Mouse (Mus musculus): Measurements from ENCODE around the gene Olfr761. TPM values are rescaled to one million over a fixed set of nuclear protein-coding genes. Genes with fewer than 3 reads are reported as not detected.
"Not testable (repeated sequence)": the region's sequence is repeated elsewhere in the genome, so short reads cannot be mapped to it uniquely, and the experiment has no call there.

Gene Olfr761
- total RNA-seq (2017) = not detected in 3 replicates

DNA sequence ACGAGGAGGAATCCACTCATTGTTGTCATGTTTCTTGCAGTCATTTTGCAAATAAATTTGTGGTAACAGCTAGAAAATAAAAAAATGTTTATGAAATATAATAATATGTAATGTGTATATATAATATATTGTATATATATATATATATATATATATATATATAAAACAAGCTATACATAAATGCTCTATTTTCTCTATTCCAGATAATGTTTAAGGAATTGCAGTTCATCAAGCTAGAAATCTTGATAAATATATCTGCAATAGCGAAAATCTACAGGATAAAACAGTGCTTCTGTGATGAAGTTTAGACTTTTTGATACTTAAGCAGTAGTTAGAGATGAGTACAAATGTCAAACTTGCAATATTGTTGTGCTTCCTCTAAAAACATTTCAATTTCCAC is at the start of gene Olfr761:
Olfr761 (minus strand) TSS at position 101 of the 400 bp plus-strand sequence.
- ATAC-seq (replicated peaks; ENCODE audit: insufficient number of reproducible peaks, low FRiP score, low TSS enrichment, poor library complexity, severe bottlenecking) = no peak

DNA sequence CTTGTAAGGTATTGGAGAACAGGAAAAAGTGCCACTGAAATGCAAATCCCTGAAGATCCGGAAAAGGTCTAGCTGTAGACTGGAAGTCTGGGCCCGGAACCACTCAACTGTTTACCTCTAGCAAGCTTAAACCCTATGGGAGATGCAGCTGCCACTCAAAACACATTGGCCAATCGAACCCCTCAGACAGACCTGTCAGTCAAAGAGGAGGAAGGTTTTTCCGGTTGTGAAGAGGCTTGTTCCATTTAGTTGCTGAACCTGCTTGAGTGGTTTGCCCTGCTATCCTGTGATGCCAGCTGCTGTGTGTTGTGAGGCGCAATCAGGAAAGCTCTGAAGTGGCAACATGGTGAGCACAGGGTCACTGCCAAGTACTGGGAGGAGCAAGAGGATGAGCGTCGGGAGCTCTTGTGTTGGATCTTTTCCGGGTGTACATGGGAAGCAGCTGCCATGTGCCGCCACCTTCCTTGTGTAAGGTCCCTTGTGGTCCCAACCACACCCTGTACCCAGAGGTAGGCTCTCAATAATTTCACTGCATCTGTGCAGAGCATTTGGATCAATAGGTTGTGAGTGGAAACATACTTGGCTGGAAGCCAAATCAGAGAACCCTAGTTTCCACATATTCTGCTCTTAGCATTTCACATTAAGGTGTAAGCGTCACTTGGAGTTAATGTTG is 42.9 kb upstream of the Olfr761 start:
- no peak for ATAC-seq (replicated peaks; ENCODE audit: insufficient number of reproducible peaks, low FRiP score, low TSS enrichment, poor library complexity, severe bottlenecking)

DNA sequence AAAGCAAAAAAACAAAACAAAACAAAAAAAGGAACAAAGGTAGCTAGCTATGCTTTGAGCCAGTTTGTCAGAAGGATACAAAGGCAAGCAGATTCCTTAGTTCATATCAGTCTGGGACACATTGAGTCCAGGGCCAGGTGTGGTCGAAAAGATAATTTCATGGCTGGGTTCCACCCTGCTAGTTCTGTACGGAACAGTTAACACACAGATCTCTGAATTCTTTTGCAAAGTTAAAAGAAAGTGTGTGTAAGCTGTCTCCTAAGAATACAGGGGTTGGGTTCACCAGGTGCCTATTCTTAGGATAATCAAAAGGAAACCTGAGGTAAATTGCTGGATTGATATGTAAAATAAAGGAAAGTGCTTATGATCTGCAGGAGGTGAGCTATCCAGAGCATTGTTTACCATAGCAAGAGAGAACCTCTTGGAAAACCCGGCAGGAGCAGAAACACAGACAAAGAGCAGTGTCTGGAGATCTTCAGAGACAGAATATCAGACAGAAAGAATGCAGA is 37.6 kb upstream of the Olfr761 start:
- ATAC-seq (replicated peaks; ENCODE audit: insufficient number of reproducible peaks, low FRiP score, low TSS enrichment, poor library complexity, severe bottlenecking) = no peak

DNA sequence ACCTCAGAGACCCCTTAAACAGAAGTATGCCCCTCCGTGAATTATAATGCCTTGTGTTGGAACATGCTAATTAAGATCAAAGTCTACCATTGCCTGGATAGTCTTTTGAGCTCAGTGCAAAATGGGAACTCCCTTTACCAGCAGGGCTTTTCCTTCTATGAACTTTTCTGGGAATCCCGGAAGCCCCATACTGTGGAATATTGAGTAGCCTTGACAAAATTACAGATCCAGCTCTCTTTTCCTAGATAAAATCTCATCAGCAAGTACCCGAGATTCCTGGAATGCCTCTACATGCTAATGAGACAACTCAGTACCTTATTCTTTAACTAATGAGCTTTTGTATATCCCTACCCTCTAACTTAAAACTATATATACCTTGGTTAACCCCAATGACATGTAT is 20.7 kb upstream of the Olfr761 start:
- no peak for ATAC-seq (replicated peaks; ENCODE audit: insufficient number of reproducible peaks, low FRiP score, low TSS enrichment, poor library complexity, severe bottlenecking)

DNA sequence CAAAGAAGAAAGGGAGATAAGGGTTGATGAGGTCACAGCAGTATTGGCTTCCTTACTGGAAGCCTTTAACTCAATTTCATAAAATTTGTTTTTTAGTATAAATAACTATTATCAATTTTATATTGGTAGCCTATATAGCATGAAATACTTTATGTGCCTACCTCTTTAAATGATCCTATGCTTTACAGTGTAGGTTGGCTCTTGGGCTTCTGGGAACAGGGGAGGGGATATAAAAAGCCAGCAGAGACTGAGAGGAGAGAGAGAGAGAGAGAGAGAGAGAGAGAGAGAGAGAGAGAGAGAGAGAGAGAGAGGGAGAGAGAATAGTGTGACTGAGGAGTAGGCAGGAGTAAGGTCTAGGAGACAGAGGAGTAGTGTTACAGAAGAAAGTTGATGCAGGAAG is 32.6 kb downstream of the Olfr761 start, which contains the start of gene Olfr128:
Olfr128 (plus strand) TSS at position 301 of the 400 bp plus-strand sequence.
- ATAC-seq (replicated peaks; ENCODE audit: insufficient number of reproducible peaks, low FRiP score, low TSS enrichment, poor library complexity, severe bottlenecking) = no peak

DNA sequence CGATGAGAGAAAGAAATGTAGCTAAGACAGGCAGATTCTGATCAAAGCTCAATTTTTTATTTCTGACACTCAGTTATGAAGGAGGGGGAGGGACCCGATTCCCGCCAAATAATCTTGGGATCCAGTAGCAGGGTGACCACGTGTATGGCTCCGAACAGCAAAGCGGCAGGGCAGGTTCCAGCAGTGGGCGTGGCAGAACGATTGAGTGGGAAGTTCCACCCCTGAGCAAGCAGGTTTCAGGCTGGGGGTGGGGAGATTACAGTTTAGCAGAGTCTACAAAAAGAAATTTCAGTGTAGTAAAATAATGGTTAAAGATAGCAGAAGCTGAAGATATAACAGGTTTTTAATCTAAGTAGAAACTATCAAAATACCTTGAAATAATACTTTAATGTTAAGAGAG is 46.1 kb downstream of the Olfr761 start:
- ATAC-seq (replicated peaks; ENCODE audit: insufficient number of reproducible peaks, low FRiP score, low TSS enrichment, poor library complexity, severe bottlenecking) = not testable (repeated sequence)

Other genes with a start within 250 kb of the Olfr761 start
- not detected in 3 replicates for gene Olfr120, start 231.3 kb downstream of the Olfr761 start, total RNA-seq (2017)
- gene Olfr121, start 204.2 kb downstream of the Olfr761 start, total RNA-seq (2017) = not detected in 3 replicates
- not detected in 3 replicates for gene Olfr122, start 184.5 kb downstream of the Olfr761 start, total RNA-seq (2017)
- not detected in 3 replicates for gene Olfr123, start 159.6 kb downstream of the Olfr761 start, total RNA-seq (2017)
- not detected in 3 replicates for gene Olfr124, start 153.2 kb downstream of the Olfr761 start, total RNA-seq (2017)
- gene Olfr125, start 120.1 kb downstream of the Olfr761 start, total RNA-seq (2017) = not detected in 3 replicates
- gene Olfr126, start 105.6 kb downstream of the Olfr761 start, total RNA-seq (2017) = not detected in 3 replicates
- not detected in 3 replicates for gene Olfr127, start 52.6 kb downstream of the Olfr761 start, total RNA-seq (2017)
- not detected in 3 replicates for gene Olfr128, start 32.5 kb downstream of the Olfr761 start, total RNA-seq (2017)
- not detected in 3 replicates for gene Olfr129, start 107.0 kb upstream of the Olfr761 start, total RNA-seq (2017)
- gene Olfr130, start 110.8 kb upstream of the Olfr761 start, total RNA-seq (2017) = not detected in 3 replicates
- not detected in 3 replicates for gene Olfr131, start 135.6 kb upstream of the Olfr761 start, total RNA-seq (2017)
- not detected in 3 replicates for gene Olfr132, start 181.4 kb upstream of the Olfr761 start, total RNA-seq (2017)
- gene Olfr133, start 192.2 kb upstream of the Olfr761 start, total RNA-seq (2017) = not detected in 3 replicates
- gene Olfr134, start 218.3 kb upstream of the Olfr761 start, total RNA-seq (2017) = not detected in 3 replicates

All from monocyte, adult 5-6 weeks (primary cell).